ENCODE assay signal across 11 mouse cellular contexts in the genomic region with DNA sequence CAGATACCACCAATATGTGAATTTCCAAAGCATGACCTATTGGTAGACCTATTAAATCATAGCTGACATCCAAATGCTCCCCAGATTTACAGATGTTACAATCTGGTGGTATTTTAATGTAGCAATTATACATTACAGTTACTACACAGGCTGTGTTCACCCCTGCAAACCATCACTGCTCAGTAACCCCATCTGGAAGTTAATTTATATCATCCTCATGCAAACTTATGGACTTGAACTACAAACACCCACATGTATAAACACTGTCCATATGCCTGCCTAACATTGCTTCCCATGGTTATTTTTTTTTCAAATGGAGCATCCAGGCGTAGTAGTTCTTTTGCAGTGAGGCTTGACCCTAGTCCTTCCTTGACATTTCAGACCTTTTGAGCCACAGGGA.
"Had no signal": no experiment of that assay in that cellular context is flagged by ENCODE, and none has a peak within 500 bp of the region (broad histone marks: within the 10 kb centered on the region; RNA-seq: fewer than 3 reads in every experiment).

No protein-coding gene starts in this region.

- H3K4me3 ChIP-seq: layer of hippocampus, adult 2 months; liver, embryonic 13.5 days had no signal

- DNase-seq: kidney, adult 11 months; kidney, postnatal 25 days; layer of hippocampus, adult 9-11 months; liver, embryonic 13.5 days; lung, adult 2 months; midbrain, embryonic 14.5 days; retina, postnatal 1 day; thymus, postnatal 25 days had no signal

- H3K4me1 ChIP-seq: liver, embryonic 13.5 days had no signal

- H3K9me3 ChIP-seq: liver, embryonic 13.5 days had no signal

- H3K36me3 ChIP-seq: liver, embryonic 13.5 days had no signal

- H3K27ac ChIP-seq: kidney, postnatal 0 days; layer of hippocampus, adult 2 months; liver, embryonic 13.5 days; macrophage had no signal

- H3K27me3 ChIP-seq: liver, embryonic 13.5 days had no signal

- H3K4me2 ChIP-seq: liver, embryonic 13.5 days had no signal

- H3K9ac ChIP-seq: liver, embryonic 13.5 days had no signal
